Mouse (Mus musculus): Measurements from ENCODE around the gene Krt39. TPM values are rescaled to one million over a fixed set of nuclear protein-coding genes. Genes with fewer than 3 reads are reported as not detected.

Krt39 gene
- not detected for polyA plus RNA-seq (2015; fragmentation: Illumina TruSeq; extraction: RNeasy Lipid Tissue Mini Kit (QIAGEN cat#74804); ENCODE audit: low read depth, low replicate concordance)

DNA sequence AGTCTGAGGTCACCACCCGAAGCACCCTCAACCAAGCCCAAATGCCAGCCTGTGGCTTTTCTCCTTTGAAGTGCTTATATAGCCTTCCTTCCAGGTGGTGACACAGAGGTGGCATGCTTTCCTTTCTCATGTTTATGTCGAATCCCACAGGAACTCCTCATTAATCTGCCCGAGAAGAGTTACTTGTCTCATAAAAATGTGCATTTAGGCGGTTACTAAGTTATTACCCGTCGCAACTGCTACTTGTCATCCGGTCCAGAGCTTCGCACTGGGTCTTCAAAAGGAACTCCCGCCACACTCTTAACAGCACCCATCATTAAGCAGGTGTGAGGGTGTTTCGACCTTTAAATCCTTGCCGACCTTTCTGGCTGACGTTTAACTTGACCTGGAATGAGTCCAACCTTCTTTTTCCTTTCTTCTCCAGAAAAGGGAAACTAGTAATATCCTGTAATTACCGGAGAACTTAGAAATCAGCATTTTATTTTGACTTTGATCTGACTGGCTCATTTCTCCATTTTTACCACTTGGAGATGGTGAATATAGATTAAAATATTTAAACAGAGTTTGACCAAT lies at the start of gene Krt39:
Gene Krt39 (minus strand): TSS at position 51 of the 573 bp plus-strand sequence.

GRCm38 (mm10) chr11:99566530-99566929 lies 45.4 kb upstream of the Krt39 start, which contains the start of gene Krtap3-1:
TSS of gene Krtap3-1 (minus strand) at chr11:99566630.

GRCm38 (mm10) chr11:99559366-99559765 lies 38.2 kb upstream of the Krt39 start, which contains the start of gene Gm11939:
TSS of gene Gm11939 (minus strand) at chr11:99559466.

GRCm38 (mm10) chr11:99556753-99557152 lies 35.6 kb upstream of the Krt39 start, which contains the start of gene Krtap3-2:
TSS of gene Krtap3-2 (minus strand) at chr11:99556853.

GRCm38 (mm10) chr11:99550765-99551164 lies 29.6 kb upstream of the Krt39 start, which contains the start of gene Krtap3-3:
TSS of gene Krtap3-3 (minus strand) at chr11:99550865.

GRCm38 (mm10) chr11:99492733-99493573 lies 28.2 kb downstream of the Krt39 start, which contains the start of gene Krt23:
TSS of gene Krt23 (minus strand) at chr11:99493137.

Other genes starting within 250 kb of the Krt39 start
- gene Krt24, start 236.1 kb downstream of the Krt39 start, polyA plus RNA-seq (2015; fragmentation: Illumina TruSeq; extraction: RNeasy Lipid Tissue Mini Kit (QIAGEN cat#74804); ENCODE audit: low read depth, low replicate concordance) = not detected
- gene Krt25, start 198.4 kb downstream of the Krt39 start, polyA plus RNA-seq (2015; fragmentation: Illumina TruSeq; extraction: RNeasy Lipid Tissue Mini Kit (QIAGEN cat#74804); ENCODE audit: low read depth, low replicate concordance) = 0.30 TPM
- not detected for gene Krt26, start 183.4 kb downstream of the Krt39 start, polyA plus RNA-seq (2015; fragmentation: Illumina TruSeq; extraction: RNeasy Lipid Tissue Mini Kit (QIAGEN cat#74804); ENCODE audit: low read depth, low replicate concordance)
- not detected for gene Krt27, start 170.2 kb downstream of the Krt39 start, polyA plus RNA-seq (2015; fragmentation: Illumina TruSeq; extraction: RNeasy Lipid Tissue Mini Kit (QIAGEN cat#74804); ENCODE audit: low read depth, low replicate concordance)
- gene Krt28, start 146.4 kb downstream of the Krt39 start, polyA plus RNA-seq (2015; fragmentation: Illumina TruSeq; extraction: RNeasy Lipid Tissue Mini Kit (QIAGEN cat#74804); ENCODE audit: low read depth, low replicate concordance) = not detected
- gene Krt10, start 132.0 kb downstream of the Krt39 start, polyA plus RNA-seq (2015; fragmentation: Illumina TruSeq; extraction: RNeasy Lipid Tissue Mini Kit (QIAGEN cat#74804); ENCODE audit: low read depth, low replicate concordance) = 18.1 TPM
- gene Krt12, start 99.1 kb downstream of the Krt39 start, polyA plus RNA-seq (2015; fragmentation: Illumina TruSeq; extraction: RNeasy Lipid Tissue Mini Kit (QIAGEN cat#74804); ENCODE audit: low read depth, low replicate concordance) = 13.0 TPM
- gene Krt20, start 83.2 kb downstream of the Krt39 start, polyA plus RNA-seq (2015; fragmentation: Illumina TruSeq; extraction: RNeasy Lipid Tissue Mini Kit (QIAGEN cat#74804); ENCODE audit: low read depth, low replicate concordance) = 0.22 TPM
- gene Krt23, start 28.2 kb downstream of the Krt39 start, polyA plus RNA-seq (2015; fragmentation: Illumina TruSeq; extraction: RNeasy Lipid Tissue Mini Kit (QIAGEN cat#74804); ENCODE audit: low read depth, low replicate concordance) = not detected
- gene Krt40, start 21.8 kb upstream of the Krt39 start, polyA plus RNA-seq (2015; fragmentation: Illumina TruSeq; extraction: RNeasy Lipid Tissue Mini Kit (QIAGEN cat#74804); ENCODE audit: low read depth, low replicate concordance) = not detected
- gene Krtap3-3, start 29.5 kb upstream of the Krt39 start, polyA plus RNA-seq (2015; fragmentation: Illumina TruSeq; extraction: RNeasy Lipid Tissue Mini Kit (QIAGEN cat#74804); ENCODE audit: low read depth, low replicate concordance) = not detected
- not detected for gene Krtap3-2, start 35.5 kb upstream of the Krt39 start, polyA plus RNA-seq (2015; fragmentation: Illumina TruSeq; extraction: RNeasy Lipid Tissue Mini Kit (QIAGEN cat#74804); ENCODE audit: low read depth, low replicate concordance)
- not detected for gene Gm11939, start 38.1 kb upstream of the Krt39 start, polyA plus RNA-seq (2015; fragmentation: Illumina TruSeq; extraction: RNeasy Lipid Tissue Mini Kit (QIAGEN cat#74804); ENCODE audit: low read depth, low replicate concordance)
- gene Krtap3-1, start 45.3 kb upstream of the Krt39 start, polyA plus RNA-seq (2015; fragmentation: Illumina TruSeq; extraction: RNeasy Lipid Tissue Mini Kit (QIAGEN cat#74804); ENCODE audit: low read depth, low replicate concordance) = not detected
- gene Krtap1-5, start 59.7 kb upstream of the Krt39 start, polyA plus RNA-seq (2015; fragmentation: Illumina TruSeq; extraction: RNeasy Lipid Tissue Mini Kit (QIAGEN cat#74804); ENCODE audit: low read depth, low replicate concordance) = not detected
- gene Krtap1-4, start 62.3 kb upstream of the Krt39 start, polyA plus RNA-seq (2015; fragmentation: Illumina TruSeq; extraction: RNeasy Lipid Tissue Mini Kit (QIAGEN cat#74804); ENCODE audit: low read depth, low replicate concordance) = not detected
- gene Krtap1-3, start 70.0 kb upstream of the Krt39 start, polyA plus RNA-seq (2015; fragmentation: Illumina TruSeq; extraction: RNeasy Lipid Tissue Mini Kit (QIAGEN cat#74804); ENCODE audit: low read depth, low replicate concordance) = not detected
- gene Krtap9-3, start 76.8 kb upstream of the Krt39 start, polyA plus RNA-seq (2015; fragmentation: Illumina TruSeq; extraction: RNeasy Lipid Tissue Mini Kit (QIAGEN cat#74804); ENCODE audit: low read depth, low replicate concordance) = not detected
- not detected for gene Gm11938, start 82.0 kb upstream of the Krt39 start, polyA plus RNA-seq (2015; fragmentation: Illumina TruSeq; extraction: RNeasy Lipid Tissue Mini Kit (QIAGEN cat#74804); ENCODE audit: low read depth, low replicate concordance)
- not detected for gene Gm11937, start 88.9 kb upstream of the Krt39 start, polyA plus RNA-seq (2015; fragmentation: Illumina TruSeq; extraction: RNeasy Lipid Tissue Mini Kit (QIAGEN cat#74804); ENCODE audit: low read depth, low replicate concordance)
- not detected for gene Krtap2-4, start 93.5 kb upstream of the Krt39 start, polyA plus RNA-seq (2015; fragmentation: Illumina TruSeq; extraction: RNeasy Lipid Tissue Mini Kit (QIAGEN cat#74804); ENCODE audit: low read depth, low replicate concordance)
- not detected for gene Gm11562, start 99.1 kb upstream of the Krt39 start, polyA plus RNA-seq (2015; fragmentation: Illumina TruSeq; extraction: RNeasy Lipid Tissue Mini Kit (QIAGEN cat#74804); ENCODE audit: low read depth, low replicate concordance)
- gene Krtap4-1, start 106.9 kb upstream of the Krt39 start, polyA plus RNA-seq (2015; fragmentation: Illumina TruSeq; extraction: RNeasy Lipid Tissue Mini Kit (QIAGEN cat#74804); ENCODE audit: low read depth, low replicate concordance) = not detected
- gene Krtap4-2, start 113.7 kb upstream of the Krt39 start, polyA plus RNA-seq (2015; fragmentation: Illumina TruSeq; extraction: RNeasy Lipid Tissue Mini Kit (QIAGEN cat#74804); ENCODE audit: low read depth, low replicate concordance) = not detected
- gene Krtap4-7, start 122.8 kb upstream of the Krt39 start, polyA plus RNA-seq (2015; fragmentation: Illumina TruSeq; extraction: RNeasy Lipid Tissue Mini Kit (QIAGEN cat#74804); ENCODE audit: low read depth, low replicate concordance) = not detected
- gene Gm11555, start 128.9 kb upstream of the Krt39 start, polyA plus RNA-seq (2015; fragmentation: Illumina TruSeq; extraction: RNeasy Lipid Tissue Mini Kit (QIAGEN cat#74804); ENCODE audit: low read depth, low replicate concordance) = not detected
- not detected for gene Gm11563, start 137.6 kb upstream of the Krt39 start, polyA plus RNA-seq (2015; fragmentation: Illumina TruSeq; extraction: RNeasy Lipid Tissue Mini Kit (QIAGEN cat#74804); ENCODE audit: low read depth, low replicate concordance)
- gene Krtap4-6, start 144.6 kb upstream of the Krt39 start, polyA plus RNA-seq (2015; fragmentation: Illumina TruSeq; extraction: RNeasy Lipid Tissue Mini Kit (QIAGEN cat#74804); ENCODE audit: low read depth, low replicate concordance) = not detected
- not detected for gene Gm14190, start 169.4 kb upstream of the Krt39 start, polyA plus RNA-seq (2015; fragmentation: Illumina TruSeq; extraction: RNeasy Lipid Tissue Mini Kit (QIAGEN cat#74804); ENCODE audit: low read depth, low replicate concordance)
- gene Gm14180, start 213.0 kb upstream of the Krt39 start, polyA plus RNA-seq (2015; fragmentation: Illumina TruSeq; extraction: RNeasy Lipid Tissue Mini Kit (QIAGEN cat#74804); ENCODE audit: low read depth, low replicate concordance) = not detected